Mouse (Mus musculus) thymus, postnatal 10 days (tissue): ENCODE measurements around the gene Vwa2.

ENCODE experiments used
- DNase-seq, 2 experiments: peaks; one replicate each; pipeline ENCODE4 v3.0.0; 2021; ENCODE audit warnings: low spot score in 2 of 2

Vwa2 gene

GRCm38 (mm10) chr19:56873816-56874600 lies at the start of gene Vwa2:
Gene Vwa2 (plus strand): TSS chr19:56874249.
- DNase-seq = peak in 1 of 2 experiments; percentile 32

DNA sequence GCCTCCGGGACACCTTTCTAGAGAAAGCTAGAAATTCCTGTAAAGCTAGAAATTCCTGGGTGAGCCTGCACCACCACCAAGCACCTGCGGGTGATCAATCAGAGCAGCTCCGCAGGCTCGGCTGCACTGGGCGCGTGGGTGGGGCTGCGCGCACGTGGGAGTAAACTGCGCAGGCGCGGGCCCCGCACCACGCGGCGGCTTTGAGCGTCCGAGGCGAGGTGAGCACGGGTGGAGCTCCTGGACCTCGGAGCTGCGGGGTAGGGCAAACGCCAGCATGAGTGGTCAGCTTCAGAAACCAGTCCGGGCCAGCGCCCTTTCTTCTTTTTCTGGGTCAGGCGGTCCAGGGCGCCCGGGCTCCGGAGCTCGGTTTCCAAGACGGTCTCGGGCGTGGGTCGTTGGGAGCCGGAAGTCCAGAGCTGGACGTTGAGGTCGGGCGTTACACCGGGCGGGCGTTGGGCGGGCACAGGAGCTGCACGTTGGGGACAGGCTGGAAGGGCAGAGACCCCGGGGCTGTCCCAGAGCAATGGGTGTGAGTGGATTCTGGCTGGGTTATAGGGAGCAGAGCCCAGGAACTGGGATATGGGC lies 47.9 kb upstream of the Vwa2 start, which contains the start of gene Tdrd1:
TSS of gene Tdrd1 (plus strand) at position 163 of the 585 bp plus-strand sequence.
- no peak for DNase-seq

GRCm38 (mm10) chr19:56828305-56828704 lies 45.7 kb upstream of the Vwa2 start:
- no peak for DNase-seq

DNA sequence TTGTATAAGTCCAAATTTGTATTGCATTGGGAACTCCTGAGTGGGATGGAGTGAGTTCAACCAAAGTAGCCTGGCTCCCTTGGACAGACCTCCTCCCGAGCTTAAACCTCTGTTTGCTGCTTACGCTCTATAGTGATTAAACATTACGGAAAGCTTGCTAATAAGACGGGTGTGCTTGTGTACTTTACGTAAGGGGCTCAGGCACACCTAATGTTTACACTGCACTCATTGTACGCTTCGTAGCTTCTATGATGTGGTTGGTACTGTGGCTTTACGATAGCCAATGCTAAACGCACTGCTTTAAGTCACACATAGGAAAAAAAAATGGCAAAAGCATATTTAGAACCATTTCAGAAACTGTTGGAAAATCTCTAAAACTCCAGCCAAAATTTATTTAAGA lies 44.8 kb upstream of the Vwa2 start:
- no peak for DNase-seq

DNA sequence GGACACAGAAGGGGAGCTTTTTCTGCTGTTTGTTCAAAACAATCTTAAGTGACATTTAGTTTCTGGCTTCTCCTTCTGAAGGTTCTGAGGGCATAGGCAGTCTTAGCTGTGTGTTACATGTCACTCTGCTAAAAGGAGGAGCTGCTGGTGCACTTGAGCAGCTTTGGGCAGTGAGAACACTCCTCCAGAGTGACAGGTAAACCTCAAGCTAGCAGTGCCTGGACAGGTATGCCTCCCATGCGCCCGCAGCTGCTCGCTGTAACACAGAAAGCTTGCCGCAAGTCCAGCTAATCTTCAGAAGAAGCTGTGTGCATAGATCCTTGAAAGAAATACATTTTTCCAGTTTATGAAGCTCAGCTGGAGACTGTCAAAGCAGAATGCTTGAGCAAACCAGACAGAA lies 43.9 kb upstream of the Vwa2 start:
- no peak for DNase-seq

DNA sequence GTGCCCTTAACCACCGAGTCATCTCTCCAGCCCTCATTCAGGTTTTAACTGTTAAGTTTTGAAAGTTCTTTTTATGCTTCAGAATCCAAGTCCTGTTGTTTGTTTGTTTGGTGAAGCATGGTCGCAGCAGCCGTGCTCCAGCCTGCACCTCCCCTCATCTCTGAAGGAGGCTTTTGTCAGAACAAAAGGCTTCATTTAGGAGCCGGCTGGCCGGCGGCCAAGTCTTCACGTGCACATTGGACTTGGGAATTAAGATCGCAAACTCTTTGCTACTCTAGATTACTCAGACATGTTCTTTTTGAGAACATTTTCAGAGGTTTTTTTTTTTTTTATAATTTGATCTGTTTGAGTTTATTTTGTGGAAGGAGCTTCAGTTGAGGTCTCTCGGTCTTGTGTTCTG lies 38.7 kb upstream of the Vwa2 start:
- DNase-seq = no peak

- DNase-seq = no peak
Observed at GRCm38 (mm10) chr19:56838942-56839706, 34.9 kb upstream of the Vwa2 start.

DNA sequence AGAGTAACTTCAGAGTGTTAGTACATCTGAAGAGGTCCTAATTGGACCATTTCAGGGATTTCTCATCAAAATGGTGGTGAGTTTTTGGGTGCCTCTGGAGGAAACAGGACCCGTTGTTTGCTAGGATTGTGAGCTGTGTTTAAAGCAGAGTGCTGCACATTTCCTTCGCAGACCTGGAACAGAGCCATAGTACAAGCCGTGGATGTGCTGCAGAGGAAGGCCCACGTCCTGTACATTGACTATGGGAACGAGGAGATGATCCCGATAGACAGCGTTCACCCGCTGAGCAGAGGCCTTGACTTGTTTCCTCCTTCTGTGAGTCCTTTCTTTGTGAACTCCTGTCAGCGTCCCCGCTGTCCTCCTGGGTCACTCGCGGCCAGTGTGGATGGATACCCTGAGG lies 31.1 kb upstream of the Vwa2 start:
- no peak for DNase-seq

DNA sequence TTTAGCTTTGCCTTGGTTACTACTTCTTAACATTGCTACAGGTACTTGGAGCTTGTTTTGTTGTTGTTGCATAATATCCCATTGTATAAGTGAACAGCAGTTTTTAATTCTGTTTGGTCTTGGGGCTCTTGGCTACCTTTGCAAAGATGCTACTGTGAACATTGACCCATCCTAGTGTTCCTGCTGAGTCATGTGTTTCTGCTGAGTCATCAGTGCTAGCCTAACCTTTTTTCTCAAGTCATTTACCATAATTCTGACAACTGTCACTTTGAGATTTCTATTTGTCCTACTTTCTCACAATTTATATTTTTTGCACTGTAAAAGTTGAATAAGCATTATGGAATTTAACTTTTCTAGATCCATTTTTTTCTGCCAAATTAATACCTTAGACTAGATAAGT lies 21.5 kb upstream of the Vwa2 start:
- DNase-seq = no peak

GRCm38 (mm10) chr19:56856455-56856854 lies 17.6 kb upstream of the Vwa2 start:
- no peak for DNase-seq

DNA sequence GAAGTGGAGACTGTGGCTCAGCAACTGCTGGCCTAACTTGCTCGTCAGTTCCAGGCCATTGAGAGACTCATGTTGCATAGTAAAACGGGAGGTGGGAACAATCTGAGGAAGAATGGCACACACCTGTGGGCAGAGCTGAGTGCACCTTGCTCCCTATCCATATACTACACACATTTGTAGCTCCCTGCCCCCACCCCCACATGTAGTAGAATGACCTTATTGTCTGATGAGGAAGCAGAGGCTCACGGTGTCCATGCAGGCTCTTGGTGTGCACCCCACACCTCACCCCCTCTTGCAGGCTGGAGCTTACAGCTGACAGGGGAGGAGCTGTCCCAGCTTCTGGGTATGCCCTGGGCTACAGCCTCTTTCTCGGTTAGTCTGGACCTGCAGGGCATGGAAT lies 6.3 kb upstream of the Vwa2 start:
- DNase-seq = no peak

DNA sequence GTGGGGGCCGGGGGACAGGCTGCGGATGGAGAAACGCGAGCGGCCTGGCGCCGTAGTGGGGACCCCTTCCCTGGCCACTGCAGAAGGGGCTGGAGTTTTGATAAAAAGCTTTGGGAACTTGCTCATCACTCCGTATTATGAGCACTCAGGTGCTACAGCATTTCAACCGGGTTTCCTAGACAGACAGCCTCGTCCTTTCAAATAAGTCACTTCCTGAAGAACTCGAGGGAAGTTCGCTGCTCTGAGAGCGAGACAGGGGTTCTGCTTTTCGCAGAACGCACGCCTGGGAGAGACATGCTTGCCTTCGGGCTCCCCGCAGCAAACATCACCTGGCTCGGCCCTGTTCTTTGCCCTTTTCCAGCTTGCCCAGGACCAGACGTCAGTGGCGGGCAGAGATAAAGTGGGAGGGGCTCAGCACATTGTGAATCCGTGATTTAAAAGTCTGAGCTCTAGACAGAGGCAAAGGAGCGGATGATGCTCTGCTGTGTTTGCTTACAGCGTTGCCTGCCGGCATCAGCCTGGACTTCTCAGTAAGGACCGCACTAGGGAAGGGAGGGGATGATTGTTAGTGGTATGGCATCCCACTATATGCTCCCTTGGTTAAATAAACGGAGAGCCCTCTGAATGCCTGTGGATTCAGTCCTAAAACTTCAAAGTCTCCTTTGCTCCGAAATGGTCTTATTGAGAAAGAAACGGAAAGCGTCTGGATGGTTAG lies 709 bp downstream of the Vwa2 start:
- no peak for DNase-seq

GRCm38 (mm10) chr19:56877364-56877763 lies 3.3 kb downstream of the Vwa2 start:
- DNase-seq = no peak

DNA sequence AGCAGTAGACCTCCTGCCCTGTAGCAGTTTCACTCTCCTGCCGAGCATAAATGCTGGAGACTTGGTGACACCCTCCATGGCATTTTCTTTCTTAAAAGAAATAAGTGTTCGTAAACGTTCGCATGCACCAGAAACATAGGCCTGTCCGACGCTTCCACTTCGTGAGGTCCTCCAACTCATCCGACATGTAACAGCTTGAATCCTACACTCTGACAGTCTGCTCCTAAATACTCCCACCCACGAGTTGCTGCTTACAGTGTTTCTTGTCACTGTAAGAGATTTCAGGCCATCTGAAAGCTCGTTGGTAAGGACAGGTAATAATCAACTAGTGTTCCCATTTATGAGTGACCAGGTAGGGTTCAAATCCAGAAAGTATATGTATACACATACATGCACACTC lies 13.8 kb downstream of the Vwa2 start:
- no peak for DNase-seq

GRCm38 (mm10) chr19:56888654-56889053 lies 14.6 kb downstream of the Vwa2 start:
- DNase-seq = no peak

DNA sequence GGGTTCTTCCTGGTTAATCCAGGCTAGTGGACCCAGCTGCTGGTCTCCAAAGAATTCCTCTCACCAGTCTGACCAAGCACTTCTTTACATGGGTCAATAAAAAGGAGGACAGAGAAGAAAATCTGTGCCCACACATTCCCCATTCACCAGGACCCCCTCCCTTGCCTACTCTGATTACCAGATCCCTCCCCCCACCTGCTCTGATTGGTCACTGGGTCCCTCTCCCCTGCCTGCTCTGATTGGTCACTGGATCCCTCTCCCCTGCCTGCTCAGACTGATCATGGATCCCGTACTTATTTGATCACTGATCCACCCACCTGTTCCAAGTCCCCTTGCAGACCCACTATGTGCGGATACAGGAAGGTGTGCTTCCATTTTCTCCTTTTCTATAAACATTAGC lies 17.4 kb downstream of the Vwa2 start:
- DNase-seq = no peak

DNA sequence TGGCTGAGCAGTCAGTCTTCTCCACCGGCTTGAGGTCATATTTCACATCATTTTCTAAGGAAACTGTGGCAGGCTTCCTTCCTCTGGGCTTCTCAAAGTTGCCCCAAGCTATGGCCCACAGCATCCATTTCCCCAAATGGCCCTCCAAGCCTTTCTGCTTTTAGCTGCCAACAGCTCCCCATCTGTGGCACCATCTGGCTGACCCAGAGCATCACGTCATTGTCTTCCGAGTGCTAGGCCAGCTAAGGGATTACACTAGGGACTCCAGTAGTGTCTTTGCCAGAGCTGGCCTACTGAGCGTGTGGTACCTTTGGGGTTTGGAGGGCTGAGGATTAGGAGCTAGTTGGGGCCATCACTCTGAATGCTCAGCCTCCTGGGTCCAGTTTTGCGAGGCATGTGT lies 18.5 kb downstream of the Vwa2 start:
- no peak for DNase-seq

GRCm38 (mm10) chr19:56893326-56893725 lies 19.3 kb downstream of the Vwa2 start:
- no peak for DNase-seq

GRCm38 (mm10) chr19:56897654-56898053 lies 23.6 kb downstream of the Vwa2 start:
- no peak for DNase-seq

GRCm38 (mm10) chr19:56904095-56904494 lies 30.0 kb downstream of the Vwa2 start:
- no peak for DNase-seq

GRCm38 (mm10) chr19:56905395-56905794 lies 31.3 kb downstream of the Vwa2 start:
- DNase-seq = no peak

- DNase-seq = no peak
Observed at GRCm38 (mm10) chr19:56907850-56908249, 33.8 kb downstream of the Vwa2 start.
